Mouse (Mus musculus): Measurements from ENCODE around the gene Tor1aip2. TPM values are rescaled to one million over a fixed set of nuclear protein-coding genes. Genes with fewer than 3 reads are reported as not detected.

The Tor1aip2 gene
- total and polyA plus RNA-seq, 2 experiments: 82.6 to 110 TPM

GRCm38 (mm10) chr1:156024831-156025503, 10.2 kb upstream of the Tor1aip2 start:
- no peak overlapping the region for H3K27ac ChIP-seq (replicated peaks; ENCODE audit: insufficient read depth, low read depth, low read length)
- DNase-seq (ENCODE audit: extremely low read depth, low read depth, low spot score): no peak

GRCm38 (mm10) chr1:156027849-156028248, 7.4 kb upstream of the Tor1aip2 start:
- Histone ChIP-seq H3K27ac (replicated peaks; ENCODE audit: insufficient read depth, low read depth, low read length) (0 out of 2 replicates have a peak overlapping the region, but pooled peaks have one; percentile 10), H3K79me2 (ENCODE audit: control insufficient read depth, insufficient read depth, low read length) (peaks cover 9% of the 10 kb centered on the region; the same call in 1 of the 2 replicates), H3K4me3 (ENCODE audit: insufficient read depth, low read depth, low read length) (no peak overlapping the region), H3K27me3 (ENCODE audit: control insufficient read depth, insufficient read depth, low read length) (no peaks in the 10 kb centered on the region), H3K36me3 (ENCODE audit: control insufficient read depth, insufficient read depth, low read length) (peaks cover 58% of the 10 kb centered on the region), H3K4me1 (ENCODE audit: control insufficient read depth, insufficient read depth, low read length) (no peaks in the 10 kb centered on the region), H3K9ac (ENCODE audit: low read depth, low read length) (no peak overlapping the region)
- DNase-seq (ENCODE audit: extremely low read depth, low read depth, low spot score): no peak
- TF ChIP-seq POLR2A (IDR thresholded peaks at IDR 0.05; ENCODE audit: extremely low read depth, insufficient read depth, low read length) (no peak), CTCF (IDR thresholded peaks at IDR 0.05; ENCODE audit: low read depth, low read length) (no peak)
- WGBS: 84% methylated on average over 3 of the region's 3 CpGs

More at GRCm38 (mm10) chr1:156024831-156025503, 10.2 kb upstream of the Tor1aip2 start:
- 79% methylated on average over 8 of the region's 8 CpGs for WGBS
- Histone ChIP-seq H3K4me3 (ENCODE audit: insufficient read depth, low read depth, low read length) (no peak overlapping the region), H3K27me3 (ENCODE audit: control insufficient read depth, insufficient read depth, low read length) (no peaks in the 10 kb centered on the region), H3K4me1 (ENCODE audit: control insufficient read depth, insufficient read depth, low read length) (no peaks in the 10 kb centered on the region), H3K9ac (ENCODE audit: low read depth, low read length) (no peak overlapping the region), H3K79me2 (ENCODE audit: control insufficient read depth, insufficient read depth, low read length) (peaks cover 6% of the 10 kb centered on the region; the same call in 1 of the 2 replicates), H3K36me3 (ENCODE audit: control insufficient read depth, insufficient read depth, low read length) (peaks cover 51% of the 10 kb centered on the region)
- TF ChIP-seq CTCF (IDR thresholded peaks at IDR 0.05; ENCODE audit: low read depth, low read length): no peak
- TF ChIP-seq POLR2A (IDR thresholded peaks at IDR 0.05; ENCODE audit: extremely low read depth, insufficient read depth, low read length): no peak

GRCm38 (mm10) chr1:156028340-156028975, 6.7 kb upstream of the Tor1aip2 start:
- Histone ChIP-seq H3K79me2 (ENCODE audit: control insufficient read depth, insufficient read depth, low read length) (peaks cover 9% of the 10 kb centered on the region; the same call in 1 of the 2 replicates), H3K27ac (replicated peaks; ENCODE audit: insufficient read depth, low read depth, low read length) (0 out of 2 replicates have a peak overlapping the region, but pooled peaks have one; percentile 10), H3K9ac (ENCODE audit: low read depth, low read length) (no peak overlapping the region), H3K4me1 (ENCODE audit: control insufficient read depth, insufficient read depth, low read length) (no peaks in the 10 kb centered on the region), H3K36me3 (ENCODE audit: control insufficient read depth, insufficient read depth, low read length) (peaks cover 62% of the 10 kb centered on the region), H3K4me3 (ENCODE audit: insufficient read depth, low read depth, low read length) (no peak overlapping the region), H3K27me3 (ENCODE audit: control insufficient read depth, insufficient read depth, low read length) (no peaks in the 10 kb centered on the region)
- 82% methylated on average over 4 of the region's 4 CpGs for WGBS
- no peak for DNase-seq (ENCODE audit: extremely low read depth, low read depth, low spot score)
- TF ChIP-seq POLR2A (IDR thresholded peaks at IDR 0.05; ENCODE audit: extremely low read depth, insufficient read depth, low read length) (no peak), CTCF (IDR thresholded peaks at IDR 0.05; ENCODE audit: low read depth, low read length) (no peak)

- H3K36me3 ChIP-seq (ENCODE audit: control insufficient read depth, insufficient read depth, low read length): peaks cover 39% of the 10 kb centered on the region
- H3K27ac ChIP-seq (replicated peaks; ENCODE audit: insufficient read depth, low read depth, low read length): no peak overlapping the region
- H3K79me2 ChIP-seq (ENCODE audit: control insufficient read depth, insufficient read depth, low read length): peaks cover 5% of the 10 kb centered on the region; the same call in 1 of the 2 replicates
- TF ChIP-seq POLR2A (IDR thresholded peaks at IDR 0.05; ENCODE audit: extremely low read depth, insufficient read depth, low read length): no peak
- TF ChIP-seq CTCF (IDR thresholded peaks at IDR 0.05; ENCODE audit: low read depth, low read length): no peak
- no peak overlapping the region for H3K4me3 ChIP-seq (ENCODE audit: insufficient read depth, low read depth, low read length)
- H3K27me3 ChIP-seq (ENCODE audit: control insufficient read depth, insufficient read depth, low read length): no peaks in the 10 kb centered on the region
- H3K9ac ChIP-seq (ENCODE audit: low read depth, low read length): no peak overlapping the region
- 95% methylated on average over 7 of the region's 7 CpGs for WGBS
- no peak for DNase-seq (ENCODE audit: extremely low read depth, low read depth, low spot score)
- H3K4me1 ChIP-seq (ENCODE audit: control insufficient read depth, insufficient read depth, low read length): peaks cover 5% of the 10 kb centered on the region; the same call in 1 of the 2 replicates
Observed at GRCm38 (mm10) chr1:156033921-156034320, 1.3 kb upstream of the Tor1aip2 start.

- Histone ChIP-seq H3K4me1 (ENCODE audit: control insufficient read depth, insufficient read depth, low read length) (peaks cover 5% of the 10 kb centered on the region; the same call in 1 of the 2 replicates), H3K4me3 (ENCODE audit: insufficient read depth, low read depth, low read length) (peak overlapping the region; percentile 39; the same call in 1 of the 2 replicates), H3K27ac (replicated peaks; ENCODE audit: insufficient read depth, low read depth, low read length) (no peak overlapping the region), H3K27me3 (ENCODE audit: control insufficient read depth, insufficient read depth, low read length) (no peaks in the 10 kb centered on the region), H3K36me3 (ENCODE audit: control insufficient read depth, insufficient read depth, low read length) (peaks cover 33% of the 10 kb centered on the region), H3K9ac (ENCODE audit: low read depth, low read length) (no peak overlapping the region), H3K79me2 (ENCODE audit: control insufficient read depth, insufficient read depth, low read length) (peaks cover 10% of the 10 kb centered on the region; the same call in 1 of the 2 replicates)
- TF ChIP-seq CTCF (IDR thresholded peaks at IDR 0.05; ENCODE audit: low read depth, low read length) (no peak), POLR2A (IDR thresholded peaks at IDR 0.05; ENCODE audit: extremely low read depth, insufficient read depth, low read length) (no peak)
- no peak for DNase-seq (ENCODE audit: extremely low read depth, low read depth, low spot score)
- 28% methylated on average over 1 of the region's 1 CpGs for WGBS
Observed at GRCm38 (mm10) chr1:156034661-156035060, 542 bp upstream of the Tor1aip2 start.
